Mouse (Mus musculus) liver, embryonic 16.5 days (tissue): ENCODE data around the gene Csdc2. TPM values are rescaled to one million over a fixed set of nuclear protein-coding genes. Genes with fewer than 3 reads are reported as not detected.

Experiments used
- ATAC-seq: fragments of 200-750 bp; cut with Nextera tagmentation; 2 replicates; pipeline ENCODE4 v1.8.0; 2017; ENCODE audit warnings: low read depth, mild to moderate bottlenecking, moderate number of reproducible peaks, moderate library complexity
- H3K27ac ChIP-seq: fragments of 300-500 bp; sonication (generic); 2 replicates; pipeline ENCODE4 v1.5.1; 2014; ENCODE audit warnings: mild to moderate bottlenecking, low read length
- H3K27me3 ChIP-seq: fragments of 300-500 bp; sonication (generic); 2 replicates; pipeline ENCODE4 v1.6.1; 2014; ENCODE audit warnings: low read depth, low read length, mixed read lengths; ENCODE audit not compliant: control insufficient read depth, insufficient read depth
- H3K36me3 ChIP-seq: fragments of 300-500 bp; sonication (generic); 2 replicates; pipeline ENCODE4 v1.6.1; 2014; ENCODE audit warnings: mild to moderate bottlenecking; ENCODE audit not compliant: control insufficient read depth, insufficient read depth
- H3K4me1 ChIP-seq: fragments of 300-500 bp; sonication (generic); 2 replicates; pipeline ENCODE4 v1.6.1; 2014; ENCODE audit warnings: low read depth, low read length, mixed read lengths; ENCODE audit not compliant: control insufficient read depth
- H3K4me2 ChIP-seq: fragments of 300-500 bp; sonication (generic); 2 replicates; pipeline ENCODE4 v1.6.1; 2014; ENCODE audit warnings: low read depth, low read length, mixed read lengths
- H3K4me3 ChIP-seq: fragments of 300-500 bp; sonication (generic); 2 replicates; pipeline ENCODE4 v1.5.1; 2014; ENCODE audit warnings: low read depth, mild to moderate bottlenecking, low read length
- H3K9ac ChIP-seq: fragments of 300-500 bp; sonication (generic); 2 replicates; pipeline ENCODE4 v1.6.1; 2014; ENCODE audit warnings: low read depth, low read length
- H3K9me3 ChIP-seq: fragments of 300-500 bp; sonication (generic); replicated peaks from 2 replicates; pipeline ENCODE4 v1.6.1; 2016; ENCODE audit warnings: low read length; ENCODE audit not compliant: control insufficient read depth
- WGBS: fragments of 180-500 bp; shearing (Covaris S2); extraction: QIAGEN DNeasy Blood & Tissue Kit; methylation state at CpG from one replicate; pipeline ENCODE4 v1.1.7; 2014; ENCODE audit not compliant: insufficient replicate concordance; 5-methylcytosine and 5-hydroxymethylcytosine counted together
- polyA plus RNA-seq: library from polyadenylated mRNA; unstranded; fragments of >200 nt; fragmentation: Nextera tagmentation; extraction: Ambion mirVana; gene quantifications from 2 replicates; pipeline ENCODE4 v1.2.1, GENCODE M21; 2015

Gene Csdc2
- polyA plus RNA-seq, 1 experiment from 2014 or later: 1.3 TPM

GRCm38 (mm10) chr15:81919062-81919461 is 17.5 kb upstream of the Csdc2 start:
- no peaks in the 10 kb centered on the region for H3K27me3 ChIP-seq

GRCm38 (mm10) chr15:81920546-81921217 is 15.9 kb upstream of the Csdc2 start:
- 81% methylated on average over 10 of the region's 10 CpGs for WGBS
- H3K27me3 ChIP-seq: no peaks in the 10 kb centered on the region
- H3K36me3 ChIP-seq: peaks cover 3% of the 10 kb centered on the region; the same call in 1 of the 2 replicates
- H3K27ac ChIP-seq: no peak overlapping the region
- peaks cover 21% of the 10 kb centered on the region for H3K4me1 ChIP-seq
- no peak overlapping the region for H3K4me3 ChIP-seq
- H3K4me2 ChIP-seq: no peak overlapping the region
- no peaks in the 10 kb centered on the region for H3K9me3 ChIP-seq
- H3K9ac ChIP-seq: no peak overlapping the region
- no peak for ATAC-seq

More at GRCm38 (mm10) chr15:81919062-81919461, 17.5 kb upstream of the Csdc2 start:
- 66% methylated on average over 5 of the region's 5 CpGs for WGBS
- Histone ChIP-seq H3K9ac (no peak overlapping the region), H3K4me2 (no peak overlapping the region), H3K36me3 (peaks cover 16% of the 10 kb centered on the region), H3K9me3 (no peaks in the 10 kb centered on the region), H3K4me3 (no peak overlapping the region), H3K4me1 (peaks cover 17% of the 10 kb centered on the region), H3K27ac (no peak overlapping the region)
- ATAC-seq: no peak

- Histone ChIP-seq H3K4me1 (peaks cover 25% of the 10 kb centered on the region), H3K9ac (no peak overlapping the region), H3K4me3 (no peak overlapping the region), H3K36me3 (no peaks in the 10 kb centered on the region; the same call in 1 of the 2 replicates), H3K9me3 (no peaks in the 10 kb centered on the region), H3K27me3 (no peaks in the 10 kb centered on the region), H3K4me2 (no peak overlapping the region), H3K27ac (no peak overlapping the region)
- 59% methylated on average over 5 of the region's 5 CpGs for WGBS
- no peak for ATAC-seq
These were observed 15.3 kb upstream of the Csdc2 start for GRCm38 (mm10) chr15:81921255-81921654.

- Histone ChIP-seq H3K4me2 (peak overlapping the region; percentile 97), H3K9ac (peak overlapping the region; percentile 67), H3K4me1 (peaks cover 32% of the 10 kb centered on the region), H3K27ac (peak overlapping the region; percentile 68), H3K27me3 (no peaks in the 10 kb centered on the region), H3K4me3 (peak overlapping the region; percentile 66), H3K36me3 (no peaks in the 10 kb centered on the region), H3K9me3 (no peaks in the 10 kb centered on the region)
- 37% methylated on average over 11 of the region's 11 CpGs for WGBS
- ATAC-seq: peak; percentile 27; the same call in 1 of the 2 replicates
These were observed 11.6 kb upstream of the Csdc2 start for GRCm38 (mm10) chr15:81924933-81925332.

- Histone ChIP-seq H3K9ac (peak within 1 kb of the TSS; percentile 67), H3K27me3 (no peaks in the 10 kb centered on the region), H3K4me1 (peaks cover 32% of the 10 kb centered on the region), H3K4me2 (peak within 1 kb of the TSS; percentile 97), H3K4me3 (peak within 1 kb of the TSS; percentile 66), H3K27ac (peak within 1 kb of the TSS; percentile 68), H3K9me3 (no peaks in the 10 kb centered on the region), H3K36me3 (no peaks in the 10 kb centered on the region)
- peak; percentile 91 for ATAC-seq
- under 1% methylated on average over 54 of the region's 54 CpGs for WGBS
These were observed 10.7 kb upstream of the Csdc2 start, which contains the start of gene Polr3h for GRCm38 (mm10) chr15:81925760-81926445. Gene Polr3h, minus strand, starts transcription at chr15:81926240.

- H3K9me3 ChIP-seq: no peaks in the 10 kb centered on the region
- no peak overlapping the region; the same call in 1 of the 2 replicates for H3K4me3 ChIP-seq
- H3K9ac ChIP-seq: no peak overlapping the region
- H3K4me1 ChIP-seq: peaks cover 32% of the 10 kb centered on the region
- H3K36me3 ChIP-seq: no peaks in the 10 kb centered on the region
- peak overlapping the region; percentile 45 for H3K4me2 ChIP-seq
- H3K27me3 ChIP-seq: no peaks in the 10 kb centered on the region
- ATAC-seq: no peak
- no peak overlapping the region for H3K27ac ChIP-seq
- 39% methylated on average over 9 of the region's 9 CpGs for WGBS
These were observed 10.1 kb upstream of the Csdc2 start for GRCm38 (mm10) chr15:81926446-81926822.

GRCm38 (mm10) chr15:81927741-81928140 is 8.8 kb upstream of the Csdc2 start:
- Histone ChIP-seq H3K9me3 (no peaks in the 10 kb centered on the region), H3K4me3 (no peak overlapping the region), H3K4me1 (peaks cover 32% of the 10 kb centered on the region), H3K36me3 (no peaks in the 10 kb centered on the region), H3K27me3 (no peaks in the 10 kb centered on the region), H3K27ac (peak overlapping the region; percentile 65), H3K4me2 (no peak overlapping the region), H3K9ac (no peak overlapping the region)
- peak; percentile 39; the same call in 1 of the 2 replicates for ATAC-seq
- 42% methylated on average over 4 of the region's 4 CpGs for WGBS

GRCm38 (mm10) chr15:81928277-81928676 is 8.3 kb upstream of the Csdc2 start:
- H3K4me1 ChIP-seq: peaks cover 33% of the 10 kb centered on the region
- H3K36me3 ChIP-seq: no peaks in the 10 kb centered on the region
- no peaks in the 10 kb centered on the region for H3K27me3 ChIP-seq
- H3K9me3 ChIP-seq: no peaks in the 10 kb centered on the region
- no peak overlapping the region for H3K4me3 ChIP-seq
- H3K27ac ChIP-seq: peak overlapping the region; percentile 75
- H3K4me2 ChIP-seq: no peak overlapping the region
- no peak for ATAC-seq
- H3K9ac ChIP-seq: no peak overlapping the region
- 35% methylated on average over 11 of the region's 11 CpGs for WGBS

GRCm38 (mm10) chr15:81932951-81933470 is 3.5 kb upstream of the Csdc2 start:
- Histone ChIP-seq H3K36me3 (no peaks in the 10 kb centered on the region), H3K27me3 (peaks cover 16% of the 10 kb centered on the region), H3K4me3 (no peak overlapping the region), H3K4me2 (no peak overlapping the region), H3K4me1 (peaks cover 8% of the 10 kb centered on the region; the same call in 1 of the 2 replicates), H3K9ac (no peak overlapping the region), H3K9me3 (no peaks in the 10 kb centered on the region), H3K27ac (no peak overlapping the region)
- WGBS: 24% methylated on average over 12 of the region's 12 CpGs
- no peak for ATAC-seq
